Mouse (Mus musculus): ENCODE measurements at regions not wholly inside any gene's neighbourhood (a gene's known extent, or its start where the extent isn't known, plus 50 kb on each side); places are given as distances from the start of the nearest gene placed in this dataset.

DNA sequence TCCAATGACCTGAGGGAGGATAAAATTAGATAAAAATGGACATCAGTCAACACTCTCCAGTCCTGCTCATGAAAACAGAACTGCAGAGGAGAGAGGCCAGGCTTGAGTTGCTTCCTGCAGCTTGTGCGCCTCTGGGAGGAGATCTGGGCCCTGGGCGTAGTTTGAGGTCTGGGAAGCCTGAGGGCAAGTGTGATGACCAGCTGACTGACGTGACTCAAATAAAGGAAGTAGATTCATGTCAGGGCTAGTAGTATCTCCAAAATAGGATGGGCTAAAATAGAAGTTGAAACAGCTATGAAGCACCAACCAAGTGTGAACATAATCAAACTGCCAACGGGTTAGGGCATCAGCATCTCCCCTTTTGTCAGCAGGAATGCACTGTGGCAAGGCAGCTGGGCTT is 239.3 kb upstream of the Btg1 start:
- TF ChIP-seq GATA1 (IDR thresholded peaks at IDR 0.05; ENCODE audit: borderline replicate concordance, low read length) (no peak), FLI1 (IDR thresholded peaks at IDR 0.05; ENCODE audit: low read length) (no peak)

Measured in megakaryocyte, embryonic 14.5 days (primary cell).